Mouse (Mus musculus) intestine, embryonic 15.5 days (tissue): ENCODE data around the gene Papln. TPM values are rescaled to one million over a fixed set of nuclear protein-coding genes. Genes with fewer than 3 reads are reported as not detected.

Source experiments
- ATAC-seq: fragments of 200-750 bp; cut with Nextera tagmentation; 2 replicates; pipeline ENCODE4 v1.8.0; 2017; ENCODE audit warnings: moderate TSS enrichment, moderate library complexity
- H3K27ac ChIP-seq: fragments of 300-500 bp; sonication (generic); 2 replicates; pipeline ENCODE4 v1.5.1; 2015; ENCODE audit warnings: mild to moderate bottlenecking, inconsistent platforms
- H3K27me3 ChIP-seq: fragments of 300-500 bp; sonication (generic); replicated peaks from 2 replicates; pipeline ENCODE4 v1.6.1; 2015; ENCODE audit warnings: inconsistent platforms
- H3K36me3 ChIP-seq: fragments of 300-500 bp; sonication (generic); 2 replicates; pipeline ENCODE4 v1.6.1; 2015; ENCODE audit warnings: inconsistent platforms
- H3K4me1 ChIP-seq: fragments of 300-500 bp; sonication (generic); replicated peaks from 2 replicates; pipeline ENCODE4 v1.6.1; 2015; ENCODE audit warnings: inconsistent platforms
- H3K4me2 ChIP-seq: fragments of 300-500 bp; sonication (generic); replicated peaks from 2 replicates; pipeline ENCODE4 v1.6.1; 2015; ENCODE audit warnings: mild to moderate bottlenecking, inconsistent platforms
- H3K4me3 ChIP-seq: fragments of 300-500 bp; sonication (generic); replicated peaks from 2 replicates; pipeline ENCODE4 v1.5.1; 2015; ENCODE audit warnings: inconsistent platforms
- H3K9ac ChIP-seq: fragments of 300-500 bp; sonication (generic); 2 replicates; pipeline ENCODE4 v1.6.1; 2015; ENCODE audit warnings: inconsistent platforms
- H3K9me3 ChIP-seq: fragments of 300-500 bp; sonication (generic); 2 replicates; pipeline ENCODE4 v1.6.1; 2016; ENCODE audit warnings: inconsistent platforms
- WGBS: fragments of 180-500 bp; shearing (Covaris S2); methylation state at CpG from one replicate; pipeline ENCODE4 v1.1.7; 2015; 5-methylcytosine and 5-hydroxymethylcytosine counted together
- polyA plus RNA-seq: library from polyadenylated mRNA; unstranded; fragments of >200 nt; fragmentation: Nextera tagmentation; extraction: Ambion mirVana; gene quantifications from 2 replicates; pipeline ENCODE4 v1.2.1, GENCODE M21; 2015

The Papln gene
- polyA plus RNA-seq, 1 experiment from 2014 or later, result 3.6 TPM

DNA sequence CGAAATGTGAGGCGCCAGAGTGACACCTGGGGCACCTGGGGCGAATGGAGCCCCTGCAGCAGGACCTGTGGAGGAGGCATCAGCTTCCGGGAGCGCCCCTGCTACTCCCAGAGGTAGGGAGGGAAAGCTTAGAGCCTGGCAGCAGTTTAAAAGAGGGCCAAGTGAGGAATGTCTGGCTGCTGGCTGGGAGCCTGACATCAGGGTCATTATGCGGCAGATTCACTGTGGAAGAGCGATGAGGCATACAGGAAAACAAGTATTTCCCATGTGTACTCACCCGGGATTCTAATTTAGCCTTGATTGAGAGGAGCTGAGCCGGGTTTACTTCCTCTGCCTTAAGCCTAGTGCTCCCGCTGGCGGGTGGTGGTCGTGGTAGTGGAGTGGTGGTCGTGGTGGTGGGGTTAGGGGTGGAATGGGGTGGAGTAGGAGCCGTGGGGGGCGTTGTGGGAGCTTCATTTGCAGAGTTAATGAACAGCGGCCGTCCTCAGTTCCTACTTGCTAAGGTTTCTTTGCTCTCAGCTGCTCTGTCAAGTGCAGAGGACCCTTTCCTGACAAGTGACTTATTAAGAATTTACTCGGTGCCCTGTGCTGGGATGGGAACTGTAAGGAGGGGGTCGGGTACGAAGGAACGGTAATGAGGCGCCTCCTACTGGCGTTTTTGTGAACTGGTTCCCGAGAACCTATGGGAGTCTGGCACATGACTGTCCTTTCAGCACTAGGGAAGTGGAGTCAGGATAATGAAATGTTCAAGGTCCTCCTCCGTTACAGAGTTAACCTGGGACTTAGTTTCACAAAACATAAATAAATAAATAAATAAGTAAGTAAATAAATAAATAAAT, 7.2 kb downstream of the Papln start:
- Histone ChIP-seq H3K36me3 (no peaks in the 10 kb centered on the region), H3K27me3 (no peaks in the 10 kb centered on the region), H3K9me3 (no peaks in the 10 kb centered on the region), H3K4me1 (peaks cover 34% of the 10 kb centered on the region), H3K27ac (peak overlapping the region; percentile 44; the same call in 1 of the 2 replicates), H3K9ac (no peak overlapping the region), H3K4me2 (peak overlapping the region; percentile 49), H3K4me3 (no peak overlapping the region)
- 5% methylated on average over 25 of the region's 25 CpGs for WGBS
- peak; percentile 60 for ATAC-seq

DNA sequence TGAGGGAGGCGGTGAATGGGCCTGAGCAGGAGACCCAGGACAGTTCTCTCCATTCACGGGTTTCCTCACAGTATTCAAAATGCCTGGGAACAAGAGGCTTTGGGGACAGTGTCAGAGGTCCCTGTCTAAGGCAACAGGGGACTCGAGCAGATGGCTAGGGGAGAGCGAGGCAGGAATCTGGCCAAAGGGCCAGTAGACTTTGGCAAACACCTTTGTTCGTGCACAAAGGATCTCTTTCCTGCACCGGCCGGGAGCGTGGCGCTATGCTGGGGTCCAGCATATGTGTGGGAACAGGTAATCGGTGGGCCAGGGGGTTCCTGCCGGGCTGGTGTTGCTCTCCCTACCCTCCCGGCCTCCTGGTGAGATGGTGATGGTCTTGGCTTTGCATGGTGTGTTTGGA, 12.2 kb downstream of the Papln start:
- Histone ChIP-seq H3K27ac (no peak overlapping the region), H3K4me2 (no peak overlapping the region), H3K27me3 (no peaks in the 10 kb centered on the region), H3K36me3 (no peaks in the 10 kb centered on the region), H3K9me3 (no peaks in the 10 kb centered on the region), H3K4me3 (no peak overlapping the region), H3K9ac (no peak overlapping the region), H3K4me1 (peaks cover 2% of the 10 kb centered on the region)
- WGBS, result 79% methylated on average over 12 of the region's 12 CpGs
- no peak for ATAC-seq

DNA sequence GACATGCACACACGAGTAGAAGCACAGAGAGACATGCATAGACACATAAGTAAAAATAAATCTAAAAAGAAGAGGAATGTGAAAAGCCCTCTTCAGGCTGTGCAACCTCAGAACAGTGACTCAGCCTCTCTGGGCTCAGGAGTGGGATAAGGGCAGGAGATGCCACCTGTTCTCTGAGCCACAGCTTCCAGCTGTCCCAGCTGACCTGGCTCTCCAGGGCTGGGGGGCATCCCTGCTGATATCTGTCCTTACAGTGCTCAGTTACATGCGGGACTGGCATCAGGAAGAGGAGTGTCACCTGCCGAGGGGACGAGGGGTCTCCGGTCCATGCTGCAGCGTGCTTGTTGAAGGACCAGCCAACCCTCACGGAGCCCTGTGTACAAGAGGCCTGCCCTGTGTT, 13.3 kb downstream of the Papln start:
- no peak overlapping the region for H3K9ac ChIP-seq

DNA sequence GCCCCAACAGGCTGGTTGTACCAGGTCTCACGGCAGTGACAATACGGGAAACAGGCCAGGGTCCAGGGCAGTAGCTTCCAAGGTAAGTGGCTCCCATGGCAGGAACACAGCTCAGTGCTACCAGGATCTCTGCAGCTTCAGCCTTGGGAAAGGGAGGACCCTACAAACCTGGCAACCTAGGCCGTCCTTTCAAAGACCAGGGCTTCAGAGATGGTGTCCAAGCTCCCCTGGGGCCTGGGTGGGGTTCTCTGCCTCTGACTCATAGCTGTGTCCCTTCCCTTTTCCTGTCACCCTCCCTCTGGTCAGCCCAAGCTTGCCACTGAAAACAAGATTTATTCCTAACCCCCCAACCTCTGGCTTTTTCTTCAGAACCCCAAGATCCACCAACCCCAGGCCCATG, 16.7 kb downstream of the Papln start:
- H3K9ac ChIP-seq, result no peak overlapping the region
- no peaks in the 10 kb centered on the region for H3K9me3 ChIP-seq
- no peak overlapping the region for H3K4me3 ChIP-seq
- ATAC-seq, result no peak
- H3K4me2 ChIP-seq, result no peak overlapping the region
- H3K27me3 ChIP-seq, result no peaks in the 10 kb centered on the region
- H3K27ac ChIP-seq, result no peak overlapping the region
- 0 out of 2 replicates have a peak, but pooled peaks cover 2% of the 10 kb centered on the region for H3K4me1 ChIP-seq
- 82% methylated on average over 3 of the region's 3 CpGs for WGBS
- no peaks in the 10 kb centered on the region for H3K36me3 ChIP-seq

More for the DNA sequence above, 13.3 kb downstream of the Papln start:
- 89% methylated on average over 7 of the region's 7 CpGs for WGBS
- Histone ChIP-seq H3K36me3 (no peaks in the 10 kb centered on the region), H3K4me3 (no peak overlapping the region), H3K27ac (no peak overlapping the region), H3K27me3 (no peaks in the 10 kb centered on the region), H3K9me3 (no peaks in the 10 kb centered on the region), H3K4me2 (no peak overlapping the region), H3K4me1 (0 out of 2 replicates have a peak, but pooled peaks cover 2% of the 10 kb centered on the region)
- no peak for ATAC-seq

DNA sequence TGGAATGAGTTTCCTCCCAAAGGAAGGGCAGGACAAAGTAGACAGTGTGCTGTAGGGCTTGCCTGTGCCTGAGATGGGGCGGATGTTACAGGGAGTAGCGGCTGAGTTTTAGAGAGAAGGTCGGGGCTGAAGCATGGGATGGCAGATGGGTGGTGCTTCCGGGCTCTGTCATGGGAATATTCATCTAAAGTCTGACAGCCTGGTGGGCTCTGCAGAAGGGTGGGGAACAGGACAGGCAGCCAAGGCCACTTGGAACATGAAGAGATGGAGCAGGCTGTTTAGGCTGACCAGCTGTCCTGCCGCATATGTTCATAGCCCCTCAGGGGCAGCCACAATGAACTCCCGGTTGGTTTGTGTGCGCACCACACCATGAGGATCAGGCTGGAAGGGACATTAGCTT, 17.8 kb downstream of the Papln start:
- no peak overlapping the region for H3K4me3 ChIP-seq
- no peaks in the 10 kb centered on the region for H3K27me3 ChIP-seq
- no peak overlapping the region for H3K4me2 ChIP-seq
- WGBS, result 58% methylated on average over 7 of the region's 7 CpGs
- H3K9me3 ChIP-seq, result no peaks in the 10 kb centered on the region
- no peak for ATAC-seq
- no peaks in the 10 kb centered on the region for H3K36me3 ChIP-seq
- no peak overlapping the region for H3K27ac ChIP-seq
- H3K9ac ChIP-seq, result no peak overlapping the region
- H3K4me1 ChIP-seq, result 0 out of 2 replicates have a peak, but pooled peaks cover 2% of the 10 kb centered on the region

DNA sequence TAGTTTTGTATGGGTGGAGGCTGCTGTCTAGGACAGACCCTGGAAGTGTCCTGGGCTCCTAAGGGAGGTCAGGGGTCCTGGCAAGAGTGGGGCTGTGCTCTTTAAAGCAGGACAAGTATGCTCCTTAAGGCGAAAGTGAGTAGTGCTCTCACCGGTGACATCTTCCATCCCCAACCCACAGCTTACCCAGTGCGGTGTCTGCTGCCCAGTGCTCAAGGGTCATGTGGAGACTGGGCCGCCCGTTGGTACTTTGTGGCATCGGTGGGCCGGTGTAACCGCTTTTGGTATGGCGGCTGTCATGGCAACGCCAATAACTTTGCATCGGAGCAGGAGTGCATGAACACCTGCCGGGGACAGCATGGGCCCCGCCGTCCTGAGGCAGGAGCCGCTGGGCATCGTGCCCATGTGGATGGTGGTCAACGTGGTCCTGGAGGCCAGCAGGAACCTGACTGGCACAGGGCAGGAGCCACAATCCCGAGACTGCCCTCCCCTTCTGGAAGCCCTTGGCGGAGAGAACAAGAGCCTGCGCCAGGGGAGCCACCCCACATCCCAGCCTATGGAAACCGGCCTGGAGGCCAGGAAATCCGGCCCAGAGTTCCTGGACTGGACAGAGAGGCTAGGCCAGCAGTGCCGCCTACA, 18.3 kb downstream of the Papln start:
- Histone ChIP-seq H3K4me2 (no peak overlapping the region), H3K4me1 (0 out of 2 replicates have a peak, but pooled peaks cover 2% of the 10 kb centered on the region), H3K36me3 (no peaks in the 10 kb centered on the region), H3K9me3 (no peaks in the 10 kb centered on the region), H3K27ac (no peak overlapping the region), H3K27me3 (no peaks in the 10 kb centered on the region), H3K9ac (no peak overlapping the region), H3K4me3 (no peak overlapping the region)
- 77% methylated on average over 23 of the region's 23 CpGs for WGBS
- ATAC-seq, result no peak

DNA sequence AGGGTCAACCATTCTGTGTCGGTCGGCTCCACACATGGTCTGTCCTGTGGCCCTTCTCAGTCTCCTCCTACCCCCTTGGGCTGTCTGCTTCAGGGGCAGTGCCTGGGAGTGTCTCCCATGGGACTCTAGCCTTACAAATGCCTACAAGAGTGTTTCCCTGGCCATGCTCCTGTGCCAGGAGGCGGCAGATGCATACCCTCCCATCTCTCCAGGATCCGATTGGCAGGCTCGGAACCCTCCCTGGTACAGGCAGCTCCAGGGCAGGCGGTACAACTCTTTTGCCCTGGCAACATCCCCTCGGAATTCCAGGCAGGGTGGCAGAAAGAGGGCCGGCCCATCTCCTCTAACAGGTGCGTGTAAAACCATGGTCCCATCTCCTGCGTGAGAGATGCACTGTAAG, 19.2 kb downstream of the Papln start:
- H3K9me3 ChIP-seq, result no peaks in the 10 kb centered on the region
- 0 out of 2 replicates have a peak, but pooled peaks cover 2% of the 10 kb centered on the region for H3K4me1 ChIP-seq
- ATAC-seq, result no peak
- H3K27me3 ChIP-seq, result no peaks in the 10 kb centered on the region
- 85% methylated on average over 10 of the region's 10 CpGs for WGBS
- H3K4me3 ChIP-seq, result no peak overlapping the region
- no peak overlapping the region for H3K27ac ChIP-seq
- H3K9ac ChIP-seq, result no peak overlapping the region
- no peak overlapping the region for H3K4me2 ChIP-seq
- H3K36me3 ChIP-seq, result no peaks in the 10 kb centered on the region

DNA sequence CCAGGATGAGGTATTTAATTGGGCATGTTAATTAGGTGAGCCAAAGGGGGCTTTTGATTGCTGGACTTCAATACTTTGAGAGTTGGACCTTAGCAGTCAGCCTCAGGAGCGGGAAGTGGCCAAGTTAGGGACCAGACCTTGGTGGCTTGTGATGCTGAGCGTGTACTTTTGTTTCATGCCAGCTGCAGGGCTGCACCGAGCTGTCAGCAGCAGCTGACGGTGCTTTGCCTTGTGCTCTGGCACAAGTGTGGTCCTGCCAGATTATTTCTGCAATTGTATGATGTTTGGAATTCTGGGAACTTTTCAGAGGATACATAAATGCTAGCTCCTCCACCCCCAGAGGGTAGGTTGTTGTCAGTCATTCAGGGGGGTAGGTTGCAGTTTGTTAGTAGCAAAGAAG, 21.9 kb downstream of the Papln start:
- 77% methylated on average over 4 of the region's 4 CpGs for WGBS
- Histone ChIP-seq H3K4me1 (0 out of 2 replicates have a peak, but pooled peaks cover 2% of the 10 kb centered on the region), H3K9ac (no peak overlapping the region), H3K4me3 (no peak overlapping the region), H3K4me2 (no peak overlapping the region), H3K27ac (no peak overlapping the region), H3K36me3 (no peaks in the 10 kb centered on the region), H3K27me3 (no peaks in the 10 kb centered on the region), H3K9me3 (no peaks in the 10 kb centered on the region)
- ATAC-seq, result no peak

DNA sequence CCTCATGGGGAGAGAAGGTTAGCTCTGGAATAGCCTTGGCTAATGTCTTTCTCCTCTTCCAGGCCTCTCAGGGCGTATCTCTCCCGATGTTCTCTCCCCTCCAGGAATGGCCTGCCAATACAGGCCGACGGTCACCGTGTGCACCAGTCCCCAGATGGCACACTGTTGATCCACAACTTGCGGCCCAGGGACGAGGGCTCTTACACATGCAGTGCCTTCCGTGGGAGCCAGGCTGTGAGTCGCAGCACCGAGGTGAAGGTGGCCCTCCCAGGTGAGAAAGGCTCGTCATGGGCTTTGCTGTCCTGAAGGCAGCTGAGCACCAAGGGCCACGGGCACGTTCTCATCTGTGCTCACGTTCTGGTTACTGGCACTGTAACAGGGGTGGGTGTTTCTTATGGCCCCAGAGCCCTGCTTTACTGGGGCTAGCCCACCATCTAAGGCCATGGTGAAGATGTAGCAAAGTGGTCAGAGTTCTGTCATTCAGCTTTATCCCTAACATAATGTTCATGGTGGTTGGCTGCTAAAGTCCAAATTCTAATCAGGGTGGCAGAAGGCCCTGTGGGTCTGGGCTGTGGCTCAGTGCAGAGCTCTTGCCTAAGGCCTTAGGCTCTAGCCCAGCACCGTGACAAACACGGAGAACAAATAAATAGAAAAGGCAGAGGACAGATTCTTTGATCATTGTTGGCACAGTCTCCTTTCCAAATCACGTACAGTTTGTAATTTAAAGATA, 25.8 kb downstream of the Papln start:
- no peaks in the 10 kb centered on the region for H3K27me3 ChIP-seq
- 87% methylated on average over 17 of the region's 17 CpGs for WGBS
- no peaks in the 10 kb centered on the region for H3K4me1 ChIP-seq
- H3K36me3 ChIP-seq, result peaks cover 4% of the 10 kb centered on the region; the same call in 1 of the 2 replicates
- no peak overlapping the region for H3K9ac ChIP-seq
- no peak overlapping the region for H3K4me2 ChIP-seq
- no peaks in the 10 kb centered on the region for H3K9me3 ChIP-seq
- ATAC-seq, result no peak
- no peak overlapping the region for H3K4me3 ChIP-seq
- H3K27ac ChIP-seq, result no peak overlapping the region

DNA sequence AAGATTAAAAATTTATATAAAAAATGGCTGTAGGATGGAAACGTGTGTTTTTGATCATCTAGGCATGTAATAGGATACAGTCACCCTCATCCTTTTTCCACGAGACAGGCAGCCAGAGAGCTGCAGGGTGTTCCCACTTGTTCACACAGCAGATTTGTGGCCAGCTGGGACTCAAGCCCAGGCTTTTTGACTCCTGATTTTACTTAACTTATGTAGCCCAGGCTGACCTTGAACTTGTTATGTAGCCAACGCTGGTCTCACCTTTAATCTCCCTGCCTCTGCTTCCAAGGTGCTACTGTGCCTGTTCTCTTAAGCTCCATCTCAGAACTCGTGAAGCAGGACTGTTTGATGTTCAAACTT, 26.3 kb downstream of the Papln start:
- H3K9ac ChIP-seq, result no peak overlapping the region
- ATAC-seq, result no peak
- H3K4me1 ChIP-seq, result no peaks in the 10 kb centered on the region
- peaks cover 4% of the 10 kb centered on the region; the same call in 1 of the 2 replicates for H3K36me3 ChIP-seq
- H3K27ac ChIP-seq, result no peak overlapping the region
- no peaks in the 10 kb centered on the region for H3K9me3 ChIP-seq
- no peak overlapping the region for H3K4me3 ChIP-seq
- H3K27me3 ChIP-seq, result no peaks in the 10 kb centered on the region
- H3K4me2 ChIP-seq, result no peak overlapping the region
- 49% methylated on average over 4 of the region's 4 CpGs for WGBS

DNA sequence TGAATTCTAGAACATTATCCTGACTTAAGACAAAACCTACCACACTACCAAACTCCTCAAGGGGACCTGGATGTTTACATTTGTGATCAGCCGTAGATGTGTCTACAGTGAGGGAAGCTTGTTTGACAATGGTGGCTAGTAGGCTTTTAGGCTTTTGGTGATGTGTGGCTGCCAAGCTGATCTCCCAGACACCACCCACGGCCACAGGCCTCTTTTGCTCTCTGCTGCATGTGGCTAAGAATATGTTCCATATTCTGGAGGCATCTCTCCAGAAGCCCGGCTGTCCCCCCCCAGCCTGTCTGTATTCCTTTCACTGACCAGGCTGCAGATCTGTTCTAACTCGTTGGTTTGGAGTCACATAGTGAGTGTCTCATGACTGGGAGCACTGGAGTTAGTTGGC, 27.3 kb downstream of the Papln start:
- Histone ChIP-seq H3K4me3 (no peak overlapping the region), H3K4me1 (no peaks in the 10 kb centered on the region), H3K36me3 (peaks cover 7% of the 10 kb centered on the region; the same call in 1 of the 2 replicates), H3K9ac (no peak overlapping the region), H3K27me3 (no peaks in the 10 kb centered on the region), H3K4me2 (no peak overlapping the region), H3K9me3 (no peaks in the 10 kb centered on the region), H3K27ac (no peak overlapping the region)
- ATAC-seq, result no peak
- 72% methylated on average over 4 of the region's 4 CpGs for WGBS

DNA sequence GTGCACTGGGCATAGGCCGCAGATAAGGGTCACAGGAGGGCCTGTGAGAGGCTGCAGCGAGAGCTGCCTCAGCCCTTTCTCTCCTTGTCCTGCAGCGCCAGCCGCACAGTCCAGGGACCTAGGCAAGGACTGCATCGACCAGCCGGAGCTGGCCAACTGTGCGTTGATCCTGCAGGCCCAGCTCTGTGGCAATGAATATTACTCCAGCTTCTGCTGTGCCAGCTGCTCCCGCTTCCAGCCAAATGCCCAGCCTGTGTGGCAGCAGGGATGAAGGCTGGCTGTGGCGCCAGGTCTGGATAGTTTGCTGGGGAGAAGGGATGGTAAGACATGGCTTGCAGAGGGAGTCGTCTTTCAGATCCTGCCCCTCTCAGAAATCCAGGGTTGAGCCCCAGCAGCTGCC, 28.3 kb downstream of the Papln start:
- no peaks in the 10 kb centered on the region for H3K27me3 ChIP-seq
- no peaks in the 10 kb centered on the region for H3K4me1 ChIP-seq
- H3K9ac ChIP-seq, result no peak overlapping the region
- WGBS, result 89% methylated on average over 10 of the region's 10 CpGs
- H3K36me3 ChIP-seq, result peaks cover 12% of the 10 kb centered on the region
- H3K4me3 ChIP-seq, result no peak overlapping the region
- no peak overlapping the region for H3K4me2 ChIP-seq
- H3K9me3 ChIP-seq, result no peaks in the 10 kb centered on the region
- ATAC-seq, result no peak
- no peak overlapping the region for H3K27ac ChIP-seq
